Mouse (Mus musculus): Measurements from ENCODE around the gene Mrgpra3.

The Mrgpra3 gene

DNA sequence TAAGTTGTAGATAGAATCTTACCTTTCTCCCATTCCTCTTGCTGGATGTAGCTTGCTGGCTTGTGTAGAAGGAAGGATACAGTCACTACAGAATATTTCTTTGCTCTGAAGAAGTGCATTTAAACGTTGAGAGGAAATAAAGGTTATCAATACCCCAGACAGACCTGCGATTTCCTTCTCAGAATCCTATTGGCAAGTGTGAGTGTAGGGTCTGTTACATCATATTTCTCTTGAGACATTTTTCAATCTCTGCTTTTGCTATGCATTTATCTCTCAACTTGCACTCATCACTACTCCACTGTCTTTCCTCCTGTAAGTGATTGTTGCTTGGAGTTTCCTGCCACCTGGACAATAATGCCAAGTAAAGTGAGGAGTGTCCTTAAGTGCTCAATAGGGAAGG is at the start of gene Mrgpra3:
Mrgpra3 (minus strand) TSS at position 101 of the 400 bp plus-strand sequence.
- no peak for DNase-seq (ENCODE audit: low spot score)
